In the genomic region with DNA sequence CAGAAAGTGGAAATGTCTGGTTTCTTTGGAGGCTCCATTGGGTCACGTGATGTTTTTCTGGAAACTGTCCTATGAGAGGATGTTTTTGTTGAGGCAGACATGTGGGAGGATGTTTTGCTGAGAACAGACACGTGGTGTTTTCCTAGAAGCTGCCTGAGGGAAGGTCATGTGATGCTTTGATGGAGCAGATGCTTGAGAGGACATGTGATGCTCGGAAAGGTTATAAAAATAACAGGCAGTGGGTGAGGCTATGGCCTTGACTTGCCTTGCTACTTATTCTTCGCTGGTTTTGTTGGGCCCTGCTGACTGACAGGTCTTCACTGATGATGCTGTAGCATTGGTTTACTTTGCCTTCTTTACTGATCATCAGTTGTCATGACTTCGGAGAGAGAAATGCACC, we compare ENCODE assay signal across 31 mouse cellular contexts. TPM values are rescaled to one million over a fixed set of nuclear protein-coding genes. Genes with fewer than 3 reads are reported as not detected.
"Had no signal": no experiment of that assay in that cellular context is flagged by ENCODE, and none has a peak within 500 bp of the region (broad histone marks: within the 10 kb centered on the region; RNA-seq: fewer than 3 reads in every experiment).

No protein-coding gene starts in this region.

- DNase-seq: kidney, postnatal 25 days; layer of hippocampus, adult 9-11 months; left cerebral cortex, postnatal 4 days; liver, postnatal 0 days; lung, embryonic 14.5 days; retina, postnatal 1 day; thymus, adult 2 months; thymus, postnatal 14 days; thymus, postnatal 4 days had no signal

- H3K4me3 ChIP-seq: layer of hippocampus, adult 2 months; limb, embryonic 12.5 days; limb, embryonic 15.5 days; megakaryocyte, embryonic 14.5 days; midbrain, embryonic 10.5 days; midbrain, embryonic 13.5 days; neural tube, embryonic 12.5 days had no signal

- ATAC-seq: liver, postnatal 0 days; lung, postnatal 0 days; midbrain, embryonic 13.5 days; midbrain, embryonic 16.5 days had no signal

- H3K36me3 ChIP-seq: limb, embryonic 12.5 days; limb, embryonic 15.5 days; midbrain, embryonic 10.5 days; midbrain, embryonic 13.5 days; neural tube, embryonic 12.5 days had no signal

- H3K27me3 ChIP-seq: limb, embryonic 12.5 days; limb, embryonic 15.5 days; midbrain, embryonic 13.5 days; neural tube, embryonic 12.5 days had no signal

RNA-seq across cellular contexts. Expression of a gene that starts 51.8 kb away (rescaled TPM):
- total RNA-seq: layer of hippocampus, adult 2 months; layer of hippocampus, postnatal 25 days; left cerebral cortex, adult 18-20 months; left cerebral cortex, postnatal 4 days; monocyte, adult 5-6 weeks; neutrophil, adult 5-6 weeks had no signal
- polyA plus RNA-seq: kidney, embryonic 14.5 days; kidney, postnatal 0 days; large intestine, adult 2 months; limb, embryonic 12.5 days; limb, embryonic 15.5 days; liver, embryonic 11.5 days; liver, embryonic 14.5 days; liver, postnatal 0 days; lung, embryonic 14.5 days; lung, postnatal 0 days; macrophage; midbrain, embryonic 10.5 days; midbrain, embryonic 13.5 days; midbrain, embryonic 16.5 days; neural tube, embryonic 12.5 days; small intestine, adult 2 months; spleen, adult 2 months; stomach, embryonic 16.5 days; thymus, adult 2 months had no signal
